Comparison of ENCODE assay signal across 8 mouse cellular contexts in genomic region chr4:120952163-120952562, GRCm38 (mm10). TPM values are rescaled to one million over a fixed set of nuclear protein-coding genes. Genes with fewer than 3 reads are reported as not detected.
DNase-seq lines count a peak whose midpoint lies in the region; ATAC-seq and TF ChIP-seq lines count a peak whose summit lies in the region.

No protein-coding gene starts in this region.

- H3K9ac ChIP-seq in heart, embryonic 11.5 days (ENCODE audit: low read depth, low read length) = peak overlapping the region; percentile 95
- H3K9ac ChIP-seq in liver, embryonic 14.5 days (replicated peaks) = peak overlapping the region; percentile 89

- DNase-seq in heart, adult 8-10 months (ENCODE audit: low spot score) = peak; percentile 33
- DNase-seq in heart, postnatal 14 days = no peak
- peak; percentile 35 for DNase-seq in NIH3T3 (ENCODE audit: low read depth)
- no peak for DNase-seq in liver, embryonic 14.5 days (ENCODE audit: low read depth in 3 of 3, low spot score in 3 of 3)
- DNase-seq in adrenal gland, adult 8-10 months = no peak
- DNase-seq in cerebellum, adult 9-10 months = no peak

- WGBS in heart, embryonic 11.5 days (ENCODE audit: insufficient replicate concordance) = 39% methylated on average over 6 of the region's 6 CpGs
- 2% methylated on average over 6 of the region's 6 CpGs for WGBS in liver, embryonic 14.5 days (ENCODE audit: insufficient replicate concordance)
- WGBS in small intestine, adult 2 months = 17% methylated on average over 6 of the region's 6 CpGs

- H3K4me1 ChIP-seq in heart, embryonic 11.5 days (ENCODE audit: control insufficient read depth, insufficient read depth, low read length) = no peaks in the 10 kb centered on the region
- H3K4me1 ChIP-seq in liver, embryonic 14.5 days (replicated peaks; ENCODE audit: control insufficient read depth in 2 of 2, insufficient read depth in 2 of 2, low read length in 1 of 2) = peaks cover 10 to 23% of the 10 kb centered on the region in 2 experiments
- H3K4me1 ChIP-seq in small intestine, adult 2 months (ENCODE audit: control insufficient read depth, insufficient read depth, insufficient read length, low read length) = no peaks in the 10 kb centered on the region; the same call in 1 of the 2 replicates

- TF ChIP-seq POLR2A in small intestine, adult 2 months (IDR thresholded peaks at IDR 0.05; ENCODE audit: low read depth, low read length) = no peak

- no peak for TF ChIP-seq EP300 in liver, embryonic 14.5 days (IDR thresholded peaks at IDR 0.05; ENCODE audit: low read depth)

- no peaks in the 10 kb centered on the region for H3K27me3 ChIP-seq in heart, embryonic 11.5 days (ENCODE audit: control insufficient read depth, insufficient read depth, low read length)
- H3K27me3 ChIP-seq in liver, embryonic 14.5 days (ENCODE audit: control insufficient read depth, insufficient read depth, low read length) = no peaks in the 10 kb centered on the region
- H3K27me3 ChIP-seq in small intestine, adult 2 months (ENCODE audit: control insufficient read depth, insufficient read depth, low read length) = no peaks in the 10 kb centered on the region

- H3K27ac ChIP-seq in heart, embryonic 11.5 days (ENCODE audit: low read depth, low read length) = peak overlapping the region; percentile 94
- peak overlapping the region; percentile 31 for H3K27ac ChIP-seq in liver, embryonic 14.5 days
- H3K27ac ChIP-seq in small intestine, adult 2 months (ENCODE audit: insufficient read depth, low read depth, low read length) = peak overlapping the region; percentile 1; the same call in 1 of the 2 replicates

- peak overlapping the region; percentile 82 for H3K4me3 ChIP-seq in heart, embryonic 11.5 days (ENCODE audit: low read depth, low read length)
- peak overlapping the region; percentile 67 to 70 for H3K4me3 ChIP-seq in liver, embryonic 14.5 days (ENCODE audit: insufficient read depth in 1 of 2, low read depth in 2 of 2, low read length in 2 of 2)
- no peak overlapping the region for H3K4me3 ChIP-seq in small intestine, adult 2 months (ENCODE audit: low read depth, low read length)

- no peaks in the 10 kb centered on the region for H3K36me3 ChIP-seq in heart, embryonic 11.5 days (ENCODE audit: control insufficient read depth, insufficient read depth, low read length)
- H3K36me3 ChIP-seq in liver, embryonic 14.5 days (replicated peaks; ENCODE audit: control insufficient read depth, insufficient read depth, low read depth) = no peaks in the 10 kb centered on the region
- H3K36me3 ChIP-seq in small intestine, adult 2 months (ENCODE audit: control insufficient read depth, insufficient read depth, low read length) = no peaks in the 10 kb centered on the region; the same call in 1 of the 2 replicates

- peak overlapping the region; percentile 69 for H3K4me2 ChIP-seq in heart, embryonic 11.5 days
- peak overlapping the region; percentile 70 for H3K4me2 ChIP-seq in liver, embryonic 14.5 days (ENCODE audit: low read depth)

- no peak for TF ChIP-seq CTCF in liver, embryonic 14.5 days (IDR thresholded peaks at IDR 0.05; ENCODE audit: low read depth)
- no peak for TF ChIP-seq CTCF in small intestine, adult 2 months (IDR thresholded peaks at IDR 0.05; ENCODE audit: extremely low read depth, insufficient read length, insufficient replicate concordance, low read depth, low read length)

- peak; percentile 14; the same call in 1 of the 2 replicates for ATAC-seq in heart, embryonic 11.5 days (replicated peaks; ENCODE audit: insufficient number of reproducible peaks, low FRiP score, low TSS enrichment)
- ATAC-seq in liver, embryonic 14.5 days (ENCODE audit: insufficient read depth) = no peak

- H3K9me3 ChIP-seq in heart, embryonic 11.5 days (replicated peaks; ENCODE audit: control insufficient read depth, low read length) = no peaks in the 10 kb centered on the region
- no peaks in the 10 kb centered on the region for H3K9me3 ChIP-seq in liver, embryonic 14.5 days (ENCODE audit: control insufficient read depth, low read length)

- intact Hi-C loops in heart, postnatal 14 days (cut with DNase I) = no loop called here

RNA-seq across cellular contexts. Expression of gene Zfp69, which starts 0.7 kb away (rescaled TPM):
- total RNA-seq in heart, adult 8-10 months (2022) = 1 to 10 TPM in 2 of 4 experiments, under 1 TPM in 2; 0.69 to 1.7 (median 1.2) TPM
- 1 to 10 TPM; 1.6 to 1.9 TPM for total RNA-seq in heart, postnatal 14 days (2021)
- polyA plus RNA-seq in heart, embryonic 11.5 days (2014; fragmentation: Nextera tagmentation; extraction: Ambion mirVana) = 13.8 and 16.9 TPM in 2 replicates
- 1.0 and 1.1 TPM in 2 replicates for polyA plus RNA-seq in liver, embryonic 14.5 days (2012; rRNA removed)
- 1.2 and 1.3 TPM in 2 replicates for polyA plus RNA-seq in liver, embryonic 14.5 days (2014; fragmentation: Nextera tagmentation; extraction: Ambion mirVana)
- polyA plus RNA-seq in small intestine, adult 2 months (2012; rRNA removed) = 0.60 and 1.8 TPM in 2 replicates
- total RNA-seq in adrenal gland, adult 8-10 months (2022) = 1 to 10 TPM; 1.5 to 3.4 (median 2.9) TPM

RNA-seq across cellular contexts. Expression of gene Exo5, which starts 27.3 kb away (rescaled TPM):
- 1 to 10 TPM; 2.6 to 3.4 (median 2.9) TPM for total RNA-seq in heart, adult 8-10 months (2022)
- total RNA-seq in heart, postnatal 14 days (2021) = 1 to 10 TPM; 3.6 to 3.9 TPM
- 13.2 and 13.7 TPM in 2 replicates for polyA plus RNA-seq in heart, embryonic 11.5 days (2014; fragmentation: Nextera tagmentation; extraction: Ambion mirVana)
- 3.4 and 7.2 TPM in 2 replicates for polyA plus RNA-seq in liver, embryonic 14.5 days (2012; rRNA removed)
- polyA plus RNA-seq in liver, embryonic 14.5 days (2014; fragmentation: Nextera tagmentation; extraction: Ambion mirVana) = 5.3 and 5.8 TPM in 2 replicates
- 1.3 and 2.8 TPM in 2 replicates for polyA plus RNA-seq in small intestine, adult 2 months (2012; rRNA removed)
- total RNA-seq in adrenal gland, adult 8-10 months (2022) = 10 to 100 TPM in 2 of 4 experiments, 1 to 10 TPM in 2; 7.9 to 13.4 (median 10.7) TPM

Comparison
In these comparisons a context has a peak if more than half of its experiments do, and no peak if none do; other contexts are left out.
1. DNase-seq: peak in heart, adult 8-10 months (single experiment) and NIH3T3 (single experiment); none in heart, postnatal 14 days (0 of 2), liver, embryonic 14.5 days (0 of 3), adrenal gland, adult 8-10 months (single experiment) and cerebellum, adult 9-10 months (single experiment).
2. H3K27ac ChIP-seq: peak in every context shown above with its lines; median percentile 94 in heart, embryonic 11.5 days; 31 in liver, embryonic 14.5 days; 1 in small intestine, adult 2 months.